Mouse (Mus musculus) E14TG2a.4 (cell line): ENCODE measurements at regions not wholly inside any gene's neighbourhood (a gene's known extent, or its start where the extent isn't known, plus 50 kb on each side); places are given as distances from the start of the nearest gene placed in this dataset.

Experiments used
- CTCF ChIP-seq: conservative IDR thresholded peaks from 2 replicates; pipeline ENCODE4 v1.5.1; 2014; ENCODE audit warnings: low read length
- NANOG ChIP-seq: IDR thresholded peaks from 2 replicates; pipeline ENCODE4 v1.6.1; 2014; ENCODE audit warnings: borderline replicate concordance, low read length, mixed read lengths
- POU5F1 ChIP-seq: IDR thresholded peaks from 2 replicates; pipeline ENCODE4 v1.6.1; 2014; ENCODE audit warnings: low read length, borderline replicate concordance

- no peak for TF ChIP-seq CTCF
- no peak for TF ChIP-seq POU5F1
- TF ChIP-seq NANOG, result no peak
Observed at GRCm38 (mm10) chr3:42218719-42219118, 476.3 kb downstream of the D3Ertd751e start.
